Mouse (Mus musculus): ENCODE results near the gene Slc25a41.
A peak's percentile ranks its signal among the peaks of the same experiment; 100 is the strongest.
"Not testable (repeated sequence)": the region's sequence is repeated elsewhere in the genome, so short reads cannot be mapped to it uniquely, and the experiment has no call there.

Gene Slc25a41

DNA sequence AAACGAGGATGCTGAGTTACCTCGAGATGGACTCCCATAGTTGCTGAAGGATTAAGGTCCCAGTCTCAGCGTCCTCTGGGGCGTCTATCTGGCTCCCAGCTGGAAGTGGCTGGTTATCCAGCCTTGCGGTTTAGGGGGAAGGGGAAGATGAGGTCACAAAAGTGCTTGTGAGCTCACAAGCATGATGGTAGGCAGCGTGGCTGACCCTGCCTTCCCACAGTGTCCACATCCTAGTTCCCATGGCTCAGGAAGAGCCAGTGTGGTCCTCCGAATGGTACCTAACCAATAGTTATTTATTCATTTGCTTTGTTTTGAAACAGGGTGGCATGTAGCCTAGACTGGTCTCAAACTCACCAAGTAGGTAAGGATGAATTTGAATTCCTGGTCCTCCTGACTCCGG lies at the start of gene Slc25a41:
Gene Slc25a41, minus strand, starts transcription at position 101 of the 400 bp plus-strand sequence.
- no peak for DNase-seq (ENCODE audit: low spot score)

DNA sequence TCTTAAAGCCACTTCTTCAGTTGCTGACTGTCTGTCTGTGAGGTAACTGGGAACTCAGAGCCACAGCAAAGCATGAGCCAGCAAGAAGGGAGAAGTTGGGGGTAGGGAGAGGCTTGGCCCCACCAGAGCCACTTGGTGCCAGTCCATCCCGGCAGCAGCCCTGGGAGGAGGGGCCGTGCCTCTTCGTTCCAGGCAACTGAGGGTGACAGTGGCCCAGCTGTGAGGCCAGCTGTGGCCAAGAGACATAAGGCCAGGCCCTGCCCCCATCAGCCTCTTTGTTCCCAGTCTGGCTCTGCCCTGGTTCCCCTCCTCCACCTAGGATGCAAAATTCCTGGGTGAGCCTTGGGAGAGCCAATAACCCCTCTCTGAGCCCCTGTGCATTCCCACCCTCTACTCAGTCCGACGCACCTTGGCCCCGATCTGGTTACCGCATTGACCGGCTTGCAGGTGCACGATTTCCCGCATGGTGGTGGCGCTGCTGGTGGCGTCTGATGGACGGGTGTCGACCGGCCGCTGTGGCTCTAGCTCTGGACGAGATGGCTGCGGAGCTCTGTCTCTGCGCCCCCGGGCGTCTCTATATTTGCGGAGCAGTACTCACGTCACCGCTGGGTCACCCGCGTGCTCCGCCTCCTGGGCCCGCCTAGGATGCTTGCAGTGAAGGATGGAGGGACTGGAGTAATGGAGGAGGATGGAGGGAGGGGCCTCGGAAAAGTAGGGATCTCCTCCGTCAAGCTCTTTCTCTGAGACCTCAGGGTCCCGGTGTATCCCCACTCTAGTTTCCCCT lies 45.8 kb upstream of the Slc25a41 start, which contains the start of gene Tubb4a:
Gene Tubb4a, minus strand, starts transcription at position 734 of the 784 bp plus-strand sequence.
- no peak for DNase-seq (ENCODE audit: low spot score)

DNA sequence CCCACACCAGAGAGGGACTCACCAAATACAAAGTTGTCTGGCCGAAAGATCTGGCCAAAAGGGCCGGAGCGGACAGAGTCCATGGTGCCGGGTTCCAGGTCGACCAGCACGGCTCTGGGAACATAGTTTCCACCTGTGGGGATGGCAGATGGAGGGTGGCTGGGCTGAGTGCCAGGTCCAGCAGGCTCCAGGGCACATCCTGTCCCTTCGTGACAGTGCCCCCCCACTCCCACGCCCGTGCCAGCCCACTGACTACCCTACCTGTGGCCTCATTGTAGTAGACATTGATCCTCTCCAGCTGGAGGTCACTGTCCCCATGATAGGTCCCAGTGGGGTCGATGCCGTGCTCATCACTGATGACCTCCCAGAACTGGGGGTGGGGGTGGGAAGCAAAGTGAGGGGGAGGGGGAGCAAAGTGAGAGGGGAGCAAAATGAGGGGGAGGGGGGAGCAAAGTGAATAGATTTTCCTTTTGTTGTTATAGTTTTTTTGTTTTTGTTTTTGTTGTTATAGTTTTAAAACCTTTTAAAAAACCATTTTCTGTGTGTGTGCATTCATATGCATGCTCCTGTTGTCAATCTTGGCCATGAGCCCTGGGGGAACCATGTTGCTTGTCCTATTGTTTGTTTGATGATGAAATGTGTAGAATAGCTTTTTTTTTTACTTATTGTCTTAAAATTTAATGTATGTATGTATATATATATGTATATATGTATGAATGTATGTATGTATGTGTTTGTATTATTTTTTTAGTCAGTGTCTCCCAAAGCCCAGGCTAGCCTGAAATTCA lies 44.7 kb upstream of the Slc25a41 start:
- no peak for DNase-seq (ENCODE audit: low spot score)

DNA sequence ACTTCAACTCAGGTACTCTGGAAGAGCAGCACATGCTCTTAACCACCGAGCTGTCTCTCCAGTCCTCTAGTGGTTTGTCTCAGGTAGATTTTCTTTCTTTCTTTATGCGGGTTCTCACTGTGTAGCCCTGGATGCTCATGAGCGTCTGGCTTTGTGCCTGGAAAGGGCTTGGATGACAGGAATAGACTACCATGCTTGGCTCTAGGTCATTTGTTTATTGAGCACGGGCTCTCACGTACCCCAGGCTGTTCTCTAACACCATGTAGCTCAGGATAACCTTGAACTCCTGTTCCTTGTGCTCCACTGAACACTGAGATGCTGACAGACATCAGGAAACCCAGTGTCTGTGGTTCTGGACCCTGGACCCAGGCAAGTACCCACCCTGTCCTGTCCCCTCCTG lies 41.0 kb upstream of the Slc25a41 start:
- DNase-seq (ENCODE audit: low spot score): no peak

DNA sequence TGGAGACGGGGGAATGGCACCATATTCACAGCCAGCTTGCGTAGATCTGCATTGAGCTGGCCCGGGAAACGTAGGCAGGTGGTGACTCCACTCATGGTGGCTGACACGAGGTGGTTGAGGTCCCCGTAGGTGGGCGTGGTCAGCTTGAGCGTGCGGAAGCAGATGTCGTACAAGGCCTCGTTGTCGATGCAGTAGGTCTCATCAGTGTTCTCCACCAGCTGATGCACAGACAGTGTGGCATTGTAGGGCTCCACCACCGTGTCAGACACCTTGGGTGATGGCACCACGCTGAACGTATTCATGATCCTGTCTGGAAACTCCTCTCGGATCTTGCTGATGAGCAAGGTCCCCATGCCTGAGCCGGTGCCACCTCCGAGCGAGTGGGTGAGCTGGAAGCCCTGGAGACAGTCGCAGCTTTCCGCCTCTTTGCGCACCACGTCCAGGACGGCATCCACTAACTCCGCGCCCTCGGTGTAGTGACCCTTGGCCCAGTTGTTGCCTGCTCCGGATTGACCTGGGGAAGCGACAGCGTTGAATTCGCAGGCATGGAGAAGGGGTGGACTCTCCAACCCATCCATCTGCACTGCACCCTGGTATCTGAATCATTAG lies 39.9 kb upstream of the Slc25a41 start:
- no peak for DNase-seq (ENCODE audit: low spot score)

DNA sequence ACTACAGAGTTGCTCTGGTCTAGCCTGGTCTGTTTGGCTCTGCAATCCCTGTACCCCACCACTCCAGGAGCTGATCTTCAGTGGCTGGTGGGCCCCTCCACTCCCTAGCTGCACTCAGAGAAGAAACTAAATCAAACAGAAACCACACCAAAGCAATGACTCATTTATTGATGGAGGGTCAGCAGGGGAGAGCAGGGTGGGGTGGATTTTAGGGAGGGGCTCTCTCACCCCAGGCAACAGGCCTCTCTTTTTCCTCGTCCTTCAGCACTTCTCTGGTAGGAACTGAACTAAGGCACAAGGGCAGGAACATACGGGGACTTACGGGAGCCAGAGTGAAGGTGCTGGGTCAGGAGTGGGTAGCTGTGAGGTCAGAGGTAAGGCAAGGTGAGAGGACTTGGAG lies 38.5 kb upstream of the Slc25a41 start:
- DNase-seq (ENCODE audit: low spot score): no peak

DNA sequence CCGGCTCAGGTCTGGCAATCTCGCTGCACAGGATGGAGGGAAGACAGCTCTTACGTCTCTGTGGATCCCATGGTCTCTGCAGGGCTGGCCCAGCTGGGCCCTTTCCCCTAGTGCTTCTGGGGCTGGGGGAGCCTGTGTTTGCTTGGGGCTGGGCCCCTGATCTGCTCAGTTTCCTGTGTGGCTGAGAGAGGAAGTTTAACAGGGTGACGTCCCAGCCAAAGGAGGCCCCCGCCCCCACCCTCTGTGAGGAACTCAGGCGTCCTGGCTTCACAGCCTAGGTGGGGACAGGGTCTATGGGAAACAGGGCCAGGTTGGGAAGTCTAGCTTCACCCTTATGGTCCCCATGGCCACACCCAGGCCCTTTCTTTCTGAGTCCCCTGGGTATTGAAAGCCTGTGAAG lies 36.9 kb upstream of the Slc25a41 start, which contains the start of gene Dennd1c:
Gene Dennd1c, minus strand, starts transcription at position 179 of the 400 bp plus-strand sequence.
- DNase-seq (ENCODE audit: low spot score): no peak

DNA sequence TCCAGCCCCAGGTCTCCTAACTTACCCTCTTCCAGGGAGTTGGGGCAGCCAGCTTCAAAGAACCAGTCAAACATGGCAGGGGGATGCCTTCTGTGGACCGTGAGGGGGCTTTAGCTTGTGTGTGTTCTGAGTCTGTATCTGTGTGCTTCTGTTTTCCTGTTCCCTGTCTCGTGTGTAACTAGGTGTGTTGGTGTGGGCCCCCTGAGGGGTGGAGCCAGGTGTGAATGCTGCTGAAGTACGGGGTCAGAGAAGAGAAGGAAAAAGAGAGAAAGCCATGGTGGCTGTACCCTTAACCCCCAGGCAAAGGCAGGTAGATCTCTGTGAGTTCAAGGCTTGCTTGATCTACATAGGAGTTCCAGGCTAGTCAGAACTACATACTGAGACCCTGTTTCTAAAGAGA lies 35.5 kb upstream of the Slc25a41 start:
- no peak for DNase-seq (ENCODE audit: low spot score)

DNA sequence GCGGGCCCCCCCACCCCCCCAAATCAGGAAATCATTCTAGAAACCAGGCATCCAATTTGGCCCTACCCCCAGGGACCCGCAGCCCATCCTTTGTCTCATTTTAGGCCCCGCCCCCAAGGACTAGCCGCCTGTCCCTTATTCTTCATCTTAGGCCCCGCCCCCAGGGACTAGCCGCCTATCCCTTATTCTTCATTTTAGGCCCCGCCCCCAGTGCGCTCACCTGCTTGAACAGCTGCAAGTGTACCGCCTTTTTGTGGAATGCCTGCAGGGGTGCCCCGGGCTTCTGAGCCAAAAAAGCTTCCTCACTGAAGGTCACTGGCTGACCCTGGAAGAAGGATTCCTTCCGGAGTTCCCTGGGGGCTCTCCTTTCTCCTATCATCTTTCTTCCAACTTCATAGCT lies 29.2 kb upstream of the Slc25a41 start:
- DNase-seq (ENCODE audit: low spot score): no peak

DNA sequence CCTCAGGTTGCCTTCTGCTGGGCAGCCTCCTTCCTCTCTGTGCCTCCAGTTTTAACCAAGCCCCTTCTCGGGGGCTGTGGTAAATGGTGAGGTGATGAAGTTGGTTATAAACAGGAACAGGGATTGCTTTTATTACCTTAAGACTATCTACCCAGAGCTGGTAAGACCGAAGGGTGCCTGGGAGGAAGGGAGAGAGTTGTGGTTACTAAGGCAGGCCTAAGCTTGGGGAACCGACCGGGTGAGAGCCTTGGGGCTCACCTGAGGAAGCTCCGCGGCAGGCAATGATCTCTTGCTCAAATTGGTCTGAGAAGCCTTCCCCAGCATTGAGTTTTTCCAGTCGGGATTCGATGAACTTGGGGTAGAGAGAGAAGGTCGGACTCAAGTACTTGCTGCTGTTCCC lies 28.8 kb upstream of the Slc25a41 start:
- DNase-seq (ENCODE audit: low spot score): no peak

DNA sequence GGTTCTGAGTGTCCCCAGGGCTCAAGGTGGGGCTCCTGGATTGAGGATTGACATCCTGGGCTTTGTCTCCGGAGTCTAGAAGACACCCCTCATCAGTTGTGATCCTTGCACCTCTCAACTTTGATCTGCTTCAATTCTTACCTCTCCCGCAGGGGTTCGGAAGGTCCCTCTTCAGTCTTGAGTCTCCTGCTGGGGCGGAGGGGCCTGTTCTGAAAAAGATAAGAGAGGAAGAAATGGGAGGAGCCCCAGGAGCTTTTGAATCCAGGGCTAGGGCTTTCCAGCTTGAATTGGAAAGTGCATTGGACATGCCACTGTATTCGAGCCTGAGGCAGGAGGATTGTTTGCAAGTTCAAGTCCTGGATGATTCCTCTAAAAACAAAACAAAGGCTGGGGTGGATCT lies 25.5 kb upstream of the Slc25a41 start:
- no peak for DNase-seq (ENCODE audit: low spot score)

DNA sequence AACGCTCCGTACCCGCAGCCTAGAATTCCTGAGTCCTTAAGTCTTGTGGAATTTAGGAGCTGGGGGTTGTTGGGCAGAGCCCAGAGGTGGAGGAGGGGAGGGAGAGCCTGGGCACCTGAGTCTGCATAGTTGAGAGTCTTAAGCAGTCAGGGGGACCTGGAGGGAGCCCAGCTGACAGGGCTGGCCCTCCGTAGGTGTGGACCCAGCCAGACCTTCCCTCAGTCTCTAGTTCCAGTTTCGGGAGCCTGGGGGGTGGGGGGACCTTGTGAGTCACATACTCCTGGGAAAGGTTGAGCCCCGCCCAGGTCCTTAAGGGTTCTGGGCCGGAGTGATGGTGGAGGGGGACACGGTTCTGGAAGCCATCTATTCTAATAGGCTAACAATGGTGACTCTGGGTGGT lies 21.6 kb upstream of the Slc25a41 start:
- DNase-seq (ENCODE audit: low spot score): no peak

DNA sequence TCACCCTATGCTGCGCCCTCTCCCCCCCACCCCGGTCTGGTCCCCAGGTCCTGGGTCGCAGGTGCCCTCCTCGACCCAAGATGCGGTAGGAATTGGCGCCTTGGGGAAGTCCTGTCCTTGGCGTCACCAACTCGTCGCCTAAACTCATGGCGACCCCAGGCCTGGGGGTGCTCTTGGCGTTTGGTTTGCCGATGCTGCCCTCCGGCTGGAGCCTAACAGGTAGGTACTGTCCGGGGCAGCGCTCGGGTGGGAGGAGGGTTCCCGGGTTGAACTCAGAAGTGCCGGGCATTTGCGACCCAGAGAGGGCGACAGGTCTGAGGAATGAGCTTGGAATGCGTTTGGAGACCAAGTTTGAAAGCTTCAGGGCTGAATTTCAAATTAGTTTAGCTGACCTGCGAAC lies 21.1 kb upstream of the Slc25a41 start:
- DNase-seq (ENCODE audit: low spot score): peak; percentile 22

DNA sequence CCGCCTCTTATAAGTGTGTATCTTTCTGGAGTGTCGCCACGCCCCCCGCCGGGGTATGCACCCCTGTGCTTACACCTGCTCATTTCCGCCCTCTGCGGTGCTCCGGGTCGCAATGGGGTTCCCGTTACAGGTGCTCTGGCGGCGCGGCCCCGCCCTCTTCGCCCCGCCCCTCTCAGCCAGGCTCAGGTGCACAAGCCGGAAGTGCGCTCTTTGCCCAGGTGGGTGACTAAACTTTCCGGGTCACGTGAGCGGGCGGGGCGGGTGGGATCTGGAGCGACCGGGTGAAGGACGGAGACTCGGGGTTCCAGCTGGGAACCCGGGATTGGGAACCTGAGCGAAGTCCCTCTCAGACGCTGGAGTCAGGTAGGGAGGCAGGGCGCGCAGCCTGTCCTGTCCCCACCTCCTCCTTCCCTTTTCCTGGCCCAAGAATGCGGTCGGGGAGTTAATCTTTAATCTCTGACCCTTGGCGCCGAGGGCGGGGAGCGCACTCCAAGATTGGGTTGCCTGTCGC lies 20.6 kb upstream of the Slc25a41 start:
- peak; percentile 47 for DNase-seq (ENCODE audit: low spot score)

DNA sequence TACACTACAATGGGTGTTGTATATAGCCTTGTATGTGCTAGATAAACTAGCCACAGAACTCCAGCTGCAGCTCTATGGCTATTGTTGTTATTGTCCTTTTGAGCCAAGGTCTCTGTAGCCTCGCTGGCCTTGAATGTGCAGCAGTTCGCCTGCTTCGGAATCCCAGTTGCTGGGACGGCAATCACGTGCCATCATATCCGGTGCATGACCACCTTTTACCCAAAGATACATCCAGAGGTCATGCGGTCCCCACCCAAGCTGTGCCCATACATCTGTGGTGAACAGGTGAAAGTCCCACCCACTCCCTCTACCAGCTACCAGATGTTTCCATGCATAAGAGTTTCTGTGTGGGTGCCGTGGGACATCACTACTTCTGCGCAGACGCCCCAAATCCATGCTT lies 19.6 kb upstream of the Slc25a41 start:
- DNase-seq (ENCODE audit: low spot score): no peak

DNA sequence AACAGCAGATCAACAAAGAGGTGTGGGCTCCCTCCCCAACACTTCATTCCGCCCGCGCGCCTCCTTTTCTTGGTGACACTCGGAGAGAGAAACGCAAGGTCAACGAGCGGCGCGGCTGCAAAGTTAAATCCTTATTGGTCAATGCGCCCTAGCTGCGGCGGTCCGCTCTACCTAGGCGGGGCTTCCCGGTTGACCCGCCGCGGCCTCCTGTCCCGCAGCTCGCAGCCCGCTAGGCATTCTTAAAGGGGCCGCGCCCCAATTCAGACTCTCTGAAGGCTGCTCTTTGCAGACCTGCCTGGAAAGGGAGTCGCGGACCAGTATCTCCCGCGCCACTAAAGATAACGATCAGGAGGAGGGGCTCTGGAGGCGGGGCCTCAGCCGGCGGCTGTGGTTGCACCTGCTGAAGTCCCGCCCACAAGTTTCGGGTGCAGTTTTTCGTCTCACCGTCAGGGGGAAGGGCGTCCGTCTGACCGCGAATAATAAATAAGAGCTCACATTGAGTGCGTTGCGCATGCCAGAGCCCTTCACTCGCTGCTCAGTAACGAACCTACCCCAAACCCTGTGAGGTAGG lies 18.9 kb upstream of the Slc25a41 start:
- DNase-seq (ENCODE audit: low spot score): peak; percentile 90

DNA sequence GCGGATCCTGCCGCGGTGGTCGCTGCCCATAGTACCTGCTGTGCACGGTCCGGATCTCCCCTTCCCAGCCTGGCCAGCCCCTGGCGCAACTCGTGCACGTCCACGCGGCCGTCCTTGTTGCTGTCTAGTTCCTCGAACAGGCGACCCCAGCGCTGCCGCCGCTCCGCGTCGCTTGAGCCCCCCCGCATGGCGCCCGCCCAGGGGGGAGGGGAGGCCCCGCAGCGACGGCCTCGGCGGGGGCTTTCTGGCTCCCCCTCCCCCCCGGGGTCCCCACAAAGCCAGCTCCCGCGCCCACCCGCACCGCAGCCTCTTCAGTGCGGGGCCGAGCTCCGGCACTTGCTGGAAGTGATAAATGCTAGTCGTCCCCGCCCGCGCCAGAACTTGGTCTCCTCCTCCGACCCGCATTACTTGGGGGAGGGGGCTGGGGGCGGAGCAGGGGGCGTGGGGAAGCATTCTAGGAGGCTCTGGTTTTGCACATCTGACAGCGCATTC lies 18.1 kb upstream of the Slc25a41 start, which contains the start of gene Slc25a23:
Gene Slc25a23, minus strand, starts transcription at position 378 of the 492 bp plus-strand sequence.
- peak; percentile 25 for DNase-seq (ENCODE audit: low spot score)

DNA sequence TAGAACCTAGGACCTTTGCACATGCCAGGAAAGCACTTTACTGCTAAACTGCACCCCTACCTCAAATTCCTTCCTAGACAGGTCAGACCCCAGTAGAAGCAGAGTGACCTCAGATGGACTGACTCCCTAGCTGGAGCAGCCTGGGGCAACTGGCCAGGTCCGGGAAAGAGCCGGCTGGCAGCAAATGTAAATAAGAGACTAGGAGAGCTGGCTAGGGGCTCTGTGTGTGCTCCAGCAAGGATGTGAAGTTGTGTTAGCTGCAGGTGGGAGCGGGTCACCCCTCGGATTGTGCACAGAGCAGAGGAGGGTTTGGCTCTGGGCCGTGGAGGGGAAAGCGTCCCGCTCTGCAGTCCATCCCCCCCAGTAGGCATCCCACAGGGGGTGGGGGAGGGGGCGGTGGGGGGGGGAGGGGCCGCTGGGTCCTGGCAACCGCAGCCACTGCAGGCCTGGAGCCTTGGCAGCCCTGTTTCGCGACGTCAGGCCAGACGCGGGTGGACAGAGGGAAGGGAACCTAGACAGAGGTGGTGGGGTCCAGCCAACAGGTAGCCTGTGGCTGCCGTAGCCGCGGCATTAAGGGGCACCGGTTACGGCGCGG lies 17.5 kb upstream of the Slc25a41 start, which contains the start of gene Crb3:
Gene Crb3, plus strand, starts transcription at position 215 of the 595 bp plus-strand sequence.
- no peak for DNase-seq (ENCODE audit: low spot score)

DNA sequence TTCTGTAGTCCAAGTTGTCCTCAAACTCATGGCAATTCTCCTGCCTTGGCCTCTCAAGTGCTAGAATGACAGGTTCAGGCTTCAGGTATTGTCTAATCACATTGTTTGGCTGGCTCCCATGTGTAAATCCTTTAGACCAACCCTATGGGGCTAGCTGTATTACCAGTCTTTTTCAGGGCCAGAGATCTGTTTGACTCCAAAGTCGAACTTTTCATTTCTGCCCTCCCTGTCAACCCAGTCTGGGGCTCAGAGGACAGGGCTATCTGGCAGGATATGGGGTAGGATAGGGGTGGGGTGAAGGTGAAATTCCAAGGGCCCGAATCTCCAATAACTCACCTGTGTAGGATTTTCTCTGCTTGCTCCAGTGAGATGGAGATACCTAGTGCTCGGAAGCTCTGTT lies 14.8 kb upstream of the Slc25a41 start:
- DNase-seq (ENCODE audit: low spot score): no peak

DNA sequence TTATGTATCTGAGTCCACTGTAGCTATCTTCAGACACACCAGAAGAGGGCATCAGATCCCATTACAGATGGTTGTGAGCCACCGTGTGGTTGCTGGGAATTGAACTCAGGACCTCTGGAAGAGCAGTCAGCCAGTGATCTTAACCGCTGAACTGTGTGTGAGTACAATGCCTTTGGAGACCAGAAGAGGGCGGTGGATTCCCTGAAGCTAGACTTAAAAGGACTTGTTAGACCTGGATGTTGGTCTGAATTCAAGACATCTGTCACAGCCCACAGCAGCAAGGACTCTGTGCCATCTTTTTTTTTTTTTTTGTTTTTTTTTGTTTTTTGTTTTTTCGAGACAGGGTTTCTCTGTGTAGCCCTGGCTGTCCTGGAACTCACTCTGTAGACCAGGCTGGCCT lies 10.2 kb upstream of the Slc25a41 start:
- DNase-seq (ENCODE audit: low spot score): not testable (repeated sequence)

DNA sequence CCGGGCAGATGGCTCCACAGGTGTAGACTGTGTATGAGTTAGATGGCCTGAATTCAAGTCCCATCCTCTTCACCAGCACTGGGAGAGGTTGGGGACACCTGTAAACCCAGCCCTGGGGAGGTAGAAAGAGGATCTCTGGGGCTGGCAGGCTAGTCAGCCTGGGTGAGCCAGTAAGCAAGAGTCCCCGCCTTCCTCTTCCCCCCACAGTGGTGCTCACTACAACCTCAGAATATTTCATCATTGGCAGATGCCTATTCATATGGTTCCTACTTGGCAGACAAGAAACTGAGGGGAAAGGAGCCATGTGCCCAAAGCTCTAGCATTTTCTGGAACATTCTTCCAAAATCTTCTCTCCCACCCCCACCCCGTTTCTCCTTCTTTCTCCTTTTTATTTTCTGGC lies 7.4 kb upstream of the Slc25a41 start:
- no peak for DNase-seq (ENCODE audit: low spot score)
